19 mouse cellular contexts compared by ENCODE assay signal in the genomic region with DNA sequence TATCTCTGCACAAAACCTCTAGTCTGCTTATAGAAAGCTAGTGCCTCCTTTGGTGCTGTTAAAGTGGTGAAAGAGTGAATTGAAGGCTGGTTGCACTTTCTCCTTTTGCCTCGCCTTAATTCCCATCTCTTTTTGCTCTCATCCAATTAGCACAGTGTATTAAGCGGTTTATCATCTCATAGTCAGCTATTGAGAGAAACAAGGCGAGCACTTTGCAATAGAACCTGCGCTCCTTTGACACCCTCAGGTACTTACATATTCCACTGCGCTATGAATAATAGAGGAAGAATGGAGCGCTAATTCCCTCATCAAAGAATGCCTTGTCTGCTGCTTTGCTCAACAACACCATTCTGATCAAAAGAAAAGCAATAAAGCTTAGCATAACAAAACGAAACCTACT. TPM values are rescaled to one million over a fixed set of nuclear protein-coding genes. Genes with fewer than 3 reads are reported as not detected.
DNase-seq lines count a peak whose midpoint lies in the region; ATAC-seq lines count a peak whose summit lies in the region.
"Had no signal": no experiment of that assay in that cellular context is flagged by ENCODE, and none has a peak within 500 bp of the region (broad histone marks: within the 10 kb centered on the region; RNA-seq: fewer than 3 reads in every experiment).

No protein-coding gene starts in this region.

- ATAC-seq in hindbrain, embryonic 11.5 days (ENCODE audit: low FRiP score) = no peak
- ATAC-seq in forebrain, embryonic 14.5 days = peak; percentile 67
- ATAC-seq in intestine, embryonic 16.5 days = no peak
- ATAC-seq: hindbrain, postnatal 0 days had no signal

- H3K9me3 ChIP-seq in hindbrain, embryonic 11.5 days (ENCODE audit: control insufficient read depth, low read length) = no peaks in the 10 kb centered on the region
- no peaks in the 10 kb centered on the region; the same call in 1 of the 2 replicates for H3K9me3 ChIP-seq in hindbrain, embryonic 10.5 days
- no peaks in the 10 kb centered on the region for H3K9me3 ChIP-seq in forebrain, embryonic 14.5 days (replicated peaks; ENCODE audit: control insufficient read depth, low read length)
- H3K9me3 ChIP-seq in intestine, embryonic 16.5 days (ENCODE audit: control insufficient read depth, low read length) = no peaks in the 10 kb centered on the region
- H3K9me3 ChIP-seq: heart, embryonic 13.5 days; hindbrain, embryonic 13.5 days had no signal

- peak; percentile 4 for DNase-seq in hindbrain, embryonic 11.5 days (ENCODE audit: low spot score)
- no peak for DNase-seq in hindbrain, embryonic 10.5 days (ENCODE audit: low spot score)
- peak; percentile 52 for DNase-seq in retina, postnatal 1 day
- DNase-seq in retina, embryonic 14.5 days (ENCODE audit: low spot score) = no peak
- DNase-seq in forebrain, embryonic 14.5 days (ENCODE audit: low spot score) = peak; percentile 79
- DNase-seq in thymus, postnatal 14 days = no peak
- DNase-seq: adrenal gland, adult 2 months; adrenal gland, postnatal 25 days; cerebellum, adult 2 months; cerebellum, postnatal 10 days; gastrocnemius, adult 2 months; gastrocnemius, postnatal 25 days; heart, postnatal 36 days; kidney, adult 18-20 months had no signal

- 8% methylated on average over 7 of the region's 7 CpGs for WGBS in hindbrain, embryonic 11.5 days
- WGBS in hindbrain, embryonic 10.5 days = 16% methylated on average over 7 of the region's 7 CpGs
- whole genome bisulfite sequencing in forebrain, embryonic 14.5 days = 15% methylated on average over 7 of the region's 7 CpGs
- WGBS in intestine, embryonic 16.5 days = 12% methylated on average over 7 of the region's 7 CpGs

- no peaks in the 10 kb centered on the region for H3K36me3 ChIP-seq in hindbrain, embryonic 11.5 days (ENCODE audit: control insufficient read depth, insufficient read depth, low read length)
- no peaks in the 10 kb centered on the region for H3K36me3 ChIP-seq in hindbrain, embryonic 10.5 days
- H3K36me3 ChIP-seq in forebrain, embryonic 14.5 days (ENCODE audit: control insufficient read depth, insufficient read depth, low read length) = 0 out of 2 replicates have a peak, but pooled peaks cover 5% of the 10 kb centered on the region
- H3K36me3 ChIP-seq in intestine, embryonic 16.5 days (ENCODE audit: control insufficient read depth, insufficient read depth, low read length) = no peaks in the 10 kb centered on the region
- H3K36me3 ChIP-seq: heart, embryonic 13.5 days; hindbrain, embryonic 13.5 days had no signal

- no peak overlapping the region for H3K4me3 ChIP-seq in hindbrain, embryonic 11.5 days (ENCODE audit: low read depth, low read length)
- no peak overlapping the region for H3K4me3 ChIP-seq in hindbrain, embryonic 10.5 days
- no peak overlapping the region for H3K4me3 ChIP-seq in forebrain, embryonic 14.5 days (ENCODE audit: low read depth, low read length)
- H3K4me3 ChIP-seq in intestine, embryonic 16.5 days (ENCODE audit: low read length) = no peak overlapping the region
- H3K4me3 ChIP-seq: gastrocnemius, adult 2 months; heart, embryonic 13.5 days; hindbrain, embryonic 13.5 days had no signal

- H3K9ac ChIP-seq in hindbrain, embryonic 11.5 days (ENCODE audit: low read depth, low read length) = no peak overlapping the region
- no peak overlapping the region for H3K9ac ChIP-seq in forebrain, embryonic 14.5 days (ENCODE audit: low read length)
- no peak overlapping the region for H3K9ac ChIP-seq in intestine, embryonic 16.5 days (ENCODE audit: low read depth, low read length)
- H3K9ac ChIP-seq: heart, embryonic 13.5 days; hindbrain, embryonic 13.5 days had no signal

- no peak overlapping the region for H3K4me2 ChIP-seq in hindbrain, embryonic 11.5 days (replicated peaks; ENCODE audit: low read depth, low read length)
- H3K4me2 ChIP-seq in forebrain, embryonic 14.5 days (ENCODE audit: low read length) = no peak overlapping the region; the same call in 1 of the 2 replicates
- no peak overlapping the region for H3K4me2 ChIP-seq in intestine, embryonic 16.5 days (ENCODE audit: low read depth, low read length)
- H3K4me2 ChIP-seq: heart, embryonic 13.5 days; hindbrain, embryonic 13.5 days had no signal

- peaks cover 46% of the 10 kb centered on the region for H3K27me3 ChIP-seq in hindbrain, embryonic 11.5 days (ENCODE audit: control insufficient read depth, insufficient read depth, low read length)
- peaks cover 90% of the 10 kb centered on the region for H3K27me3 ChIP-seq in hindbrain, embryonic 10.5 days (ENCODE audit: insufficient read depth, poor library complexity, severe bottlenecking)
- no peaks in the 10 kb centered on the region for H3K27me3 ChIP-seq in forebrain, embryonic 14.5 days (replicated peaks; ENCODE audit: control insufficient read depth, insufficient read depth, low read length)
- H3K27me3 ChIP-seq in intestine, embryonic 16.5 days (replicated peaks; ENCODE audit: control insufficient read depth, insufficient read depth, low read length) = peaks cover 53% of the 10 kb centered on the region

- H3K27ac ChIP-seq in hindbrain, embryonic 11.5 days (ENCODE audit: low read depth, low read length) = no peak overlapping the region
- no peak overlapping the region for H3K27ac ChIP-seq in hindbrain, embryonic 10.5 days
- peak overlapping the region; percentile 52; the same call in 1 of the 2 replicates for H3K27ac ChIP-seq in forebrain, embryonic 14.5 days (ENCODE audit: low read depth, low read length)
- H3K27ac ChIP-seq in intestine, embryonic 16.5 days (ENCODE audit: low read length) = no peak overlapping the region
- H3K27ac ChIP-seq: gastrocnemius, adult 2 months; heart, embryonic 13.5 days; hindbrain, embryonic 13.5 days; hindbrain, postnatal 0 days had no signal

- no peaks in the 10 kb centered on the region for H3K4me1 ChIP-seq in hindbrain, embryonic 11.5 days (replicated peaks; ENCODE audit: control insufficient read depth, insufficient read depth, low read length)
- H3K4me1 ChIP-seq in hindbrain, embryonic 10.5 days (replicated peaks) = peaks cover 5% of the 10 kb centered on the region
- 0 out of 2 replicates have a peak, but pooled peaks cover 2% of the 10 kb centered on the region for H3K4me1 ChIP-seq in forebrain, embryonic 14.5 days (ENCODE audit: control insufficient read depth, insufficient read depth, low read length)
- no peaks in the 10 kb centered on the region for H3K4me1 ChIP-seq in intestine, embryonic 16.5 days (ENCODE audit: control insufficient read depth, insufficient read depth, low read length)

RNA-seq across cellular contexts. Expression of a gene that starts 15.6 kb away (rescaled TPM):
- polyA plus RNA-seq in hindbrain, embryonic 11.5 days (2014; fragmentation: Nextera tagmentation; extraction: Ambion mirVana) = 1.3 and 2.0 TPM in 2 replicates
- polyA plus RNA-seq in hindbrain, embryonic 10.5 days (2016; fragmentation: Nextera tagmentation; extraction: Ambion mirVana) = 2.1 and 3.5 TPM in 2 replicates
- polyA plus RNA-seq in forebrain, embryonic 14.5 days (2014; fragmentation: Nextera tagmentation; extraction: Ambion mirVana) = 32.4 and 32.7 TPM in 2 replicates
- polyA plus RNA-seq in intestine, embryonic 16.5 days (2015; fragmentation: Nextera tagmentation; extraction: Ambion mirVana) = 0.26 and 0.31 TPM in 2 replicates
- polyA plus RNA-seq: cerebellum, adult 2 months; heart, embryonic 13.5 days; heart, postnatal 0 days had no signal

Comparison
In these comparisons a context has a peak if more than half of its experiments do, and no peak if none do; other contexts are left out.
1. DNase-seq: peak in hindbrain, embryonic 11.5 days (single experiment), retina, postnatal 1 day (single experiment) and forebrain, embryonic 14.5 days (single experiment); none in hindbrain, embryonic 10.5 days (single experiment), retina, embryonic 14.5 days (single experiment) and thymus, postnatal 14 days (single experiment).